Mouse (Mus musculus): ENCODE results near the gene Stat1. TPM values are rescaled to one million over a fixed set of nuclear protein-coding genes. Genes with fewer than 3 reads are reported as not detected.

Stat1 gene
- polyA plus RNA-seq, 1 experiment, result 9.0 TPM

DNA sequence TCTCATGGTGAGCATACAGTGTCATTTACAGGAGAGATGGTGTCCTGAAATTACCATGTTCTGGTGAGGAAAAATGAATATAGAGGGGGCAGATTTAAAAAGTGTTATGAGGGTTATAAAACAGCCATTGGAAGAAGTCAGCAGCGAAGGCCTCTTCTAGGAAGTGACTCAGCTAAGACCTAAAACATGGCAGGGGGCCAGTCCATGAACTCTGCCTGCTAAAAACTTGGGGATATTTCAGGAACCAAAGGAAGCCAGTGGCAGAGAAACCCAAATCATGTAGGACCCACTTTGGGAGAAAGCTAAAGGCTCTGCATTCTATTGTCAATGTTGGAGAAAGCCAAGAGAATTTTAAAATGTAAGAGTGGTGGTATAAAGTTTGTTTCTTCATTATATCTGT is 6.9 kb upstream of the Stat1 start:
- no peak for DNase-seq (ENCODE audit: low read depth)
- no peak for TF ChIP-seq CTCF (IDR thresholded peaks at IDR 0.05; ENCODE audit: borderline replicate concordance, extremely low read depth, insufficient read depth, insufficient read length)
- TF ChIP-seq POLR2A (IDR thresholded peaks at IDR 0.05; ENCODE audit: borderline replicate concordance, extremely low read depth, insufficient read depth, insufficient read length, poor library complexity, severe bottlenecking), result no peak

DNA sequence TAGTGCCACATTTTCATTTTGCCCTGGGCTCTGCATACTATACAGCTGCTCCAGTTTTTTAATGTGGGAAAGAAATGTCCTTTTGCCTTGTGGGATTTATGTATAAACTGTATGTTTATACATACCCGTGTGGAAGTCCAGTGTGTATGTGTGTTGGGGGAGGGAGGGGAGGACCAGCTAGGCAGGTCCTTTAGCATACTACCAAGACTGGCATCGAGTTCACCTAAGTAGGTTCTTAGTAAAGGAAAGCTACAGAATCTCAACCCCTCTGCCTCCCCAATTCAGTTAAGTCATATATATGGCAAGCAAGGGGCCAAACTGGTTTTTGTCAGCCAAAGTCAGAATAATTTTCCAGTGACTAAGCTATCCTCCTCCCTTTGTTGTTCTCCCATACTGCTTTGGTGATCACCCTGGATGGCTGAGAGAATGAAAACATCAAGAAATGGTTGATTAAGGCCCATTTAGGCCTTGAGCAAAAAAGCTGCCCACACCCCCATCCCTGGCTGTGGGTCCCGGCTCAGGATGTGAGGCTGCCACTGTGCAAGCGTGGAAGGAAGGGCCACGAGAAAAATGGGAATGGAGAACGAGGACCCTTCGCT is 6.1 kb upstream of the Stat1 start:
- no peak for DNase-seq (ENCODE audit: low read depth)
- no peak for TF ChIP-seq POLR2A (IDR thresholded peaks at IDR 0.05; ENCODE audit: borderline replicate concordance, extremely low read depth, insufficient read depth, insufficient read length, poor library complexity, severe bottlenecking)
- TF ChIP-seq CTCF (IDR thresholded peaks at IDR 0.05; ENCODE audit: borderline replicate concordance, extremely low read depth, insufficient read depth, insufficient read length), result no peak

DNA sequence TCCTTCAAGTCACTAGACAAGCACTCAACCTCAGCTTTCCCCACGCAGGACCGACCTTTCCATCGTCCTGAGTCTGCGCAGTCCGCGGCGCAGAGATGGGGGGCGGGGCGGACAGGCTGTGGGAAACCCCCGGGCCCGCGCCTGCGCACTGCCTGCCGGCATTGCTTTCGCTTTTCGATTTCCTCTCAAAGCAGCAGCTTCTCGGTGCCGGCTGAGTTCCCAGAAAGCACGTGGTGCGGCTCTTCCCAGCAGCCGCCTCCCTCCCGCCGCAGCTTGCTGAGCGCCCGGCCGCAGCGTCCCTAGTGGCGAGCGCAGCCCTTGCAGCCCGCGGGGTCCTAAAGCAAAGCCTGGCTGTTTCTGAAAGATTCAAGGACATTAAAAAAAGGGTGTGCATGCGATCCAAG is 5.6 kb upstream of the Stat1 start:
- peak; percentile 99 for DNase-seq (ENCODE audit: low read depth)
- TF ChIP-seq CTCF (IDR thresholded peaks at IDR 0.05; ENCODE audit: borderline replicate concordance, extremely low read depth, insufficient read depth, insufficient read length) (peak; percentile 99), POLR2A (IDR thresholded peaks at IDR 0.05; ENCODE audit: borderline replicate concordance, extremely low read depth, insufficient read depth, insufficient read length, poor library complexity, severe bottlenecking) (no peak; the same call in 1 of the 2 replicates)

DNA sequence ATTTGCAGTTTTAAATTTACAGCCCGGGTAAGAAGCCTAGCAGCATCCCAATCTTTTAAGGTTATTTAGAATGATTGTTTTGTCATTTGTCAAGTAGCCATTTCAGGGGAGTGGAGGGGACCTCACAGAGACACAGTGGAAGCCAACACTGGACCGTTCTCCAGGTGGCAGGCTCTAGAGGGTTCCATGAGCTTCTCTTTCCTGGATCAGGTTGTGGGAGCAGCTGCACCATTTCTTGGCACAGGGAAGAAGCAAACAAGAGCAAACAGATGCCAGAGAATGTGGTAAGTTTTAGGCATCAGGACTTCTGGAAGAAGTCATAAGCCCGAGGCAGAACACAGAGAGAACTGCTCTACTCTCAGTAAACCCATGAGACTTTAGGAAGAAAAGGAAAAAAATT is 2.8 kb upstream of the Stat1 start:
- TF ChIP-seq POLR2A (IDR thresholded peaks at IDR 0.05; ENCODE audit: borderline replicate concordance, extremely low read depth, insufficient read depth, insufficient read length, poor library complexity, severe bottlenecking), result no peak
- TF ChIP-seq CTCF (IDR thresholded peaks at IDR 0.05; ENCODE audit: borderline replicate concordance, extremely low read depth, insufficient read depth, insufficient read length), result no peak
- DNase-seq (ENCODE audit: low read depth), result no peak

DNA sequence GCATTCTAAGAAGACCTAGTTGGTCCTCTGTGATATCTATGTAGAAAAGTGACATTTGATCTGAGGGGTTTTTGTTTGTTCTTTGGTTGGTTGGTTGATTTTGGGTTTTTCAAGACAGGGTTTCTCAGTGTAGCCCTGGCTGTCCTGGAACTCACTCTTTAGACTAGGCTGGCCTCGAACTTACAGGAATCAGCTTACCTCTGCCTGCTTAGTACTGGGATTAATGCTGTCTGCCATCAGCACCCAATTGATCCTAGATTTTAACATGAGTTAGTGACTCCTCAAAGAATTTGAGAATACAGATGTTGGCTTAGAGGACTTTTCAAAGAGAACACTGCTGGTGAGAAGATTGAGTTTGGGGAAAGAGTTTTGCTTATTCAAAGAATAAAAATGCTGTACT is 1.5 kb upstream of the Stat1 start:
- TF ChIP-seq POLR2A (IDR thresholded peaks at IDR 0.05; ENCODE audit: borderline replicate concordance, extremely low read depth, insufficient read depth, insufficient read length, poor library complexity, severe bottlenecking), result no peak
- TF ChIP-seq CTCF (IDR thresholded peaks at IDR 0.05; ENCODE audit: borderline replicate concordance, extremely low read depth, insufficient read depth, insufficient read length), result no peak

DNA sequence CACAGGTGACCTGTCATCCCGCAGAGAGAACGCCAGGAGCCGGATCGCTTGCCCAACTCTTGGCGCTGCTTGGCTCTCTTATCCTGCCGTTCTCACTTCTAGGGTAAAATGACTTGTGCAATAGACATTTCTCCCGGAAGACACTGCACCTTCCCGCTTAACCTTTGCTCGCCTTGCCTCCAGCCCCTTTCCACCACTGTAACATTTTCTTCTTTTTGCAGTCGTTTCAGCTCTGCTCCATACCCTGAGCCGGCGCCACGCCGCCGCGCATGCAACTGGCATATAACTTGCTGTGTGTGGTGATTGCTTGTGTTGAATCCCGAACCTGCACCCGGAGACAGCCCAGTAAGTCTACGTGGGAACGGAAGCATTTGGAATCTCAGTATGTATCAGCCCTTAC is 451 bp downstream of the Stat1 start:
- TF ChIP-seq CTCF (IDR thresholded peaks at IDR 0.05; ENCODE audit: borderline replicate concordance, extremely low read depth, insufficient read depth, insufficient read length) (no peak), POLR2A (IDR thresholded peaks at IDR 0.05; ENCODE audit: borderline replicate concordance, extremely low read depth, insufficient read depth, insufficient read length, poor library complexity, severe bottlenecking) (no peak)
- peak; percentile 34 for DNase-seq (ENCODE audit: low read depth)

More for the DNA sequence above, 1.5 kb upstream of the Stat1 start:
- no peak for DNase-seq (ENCODE audit: low read depth)

DNA sequence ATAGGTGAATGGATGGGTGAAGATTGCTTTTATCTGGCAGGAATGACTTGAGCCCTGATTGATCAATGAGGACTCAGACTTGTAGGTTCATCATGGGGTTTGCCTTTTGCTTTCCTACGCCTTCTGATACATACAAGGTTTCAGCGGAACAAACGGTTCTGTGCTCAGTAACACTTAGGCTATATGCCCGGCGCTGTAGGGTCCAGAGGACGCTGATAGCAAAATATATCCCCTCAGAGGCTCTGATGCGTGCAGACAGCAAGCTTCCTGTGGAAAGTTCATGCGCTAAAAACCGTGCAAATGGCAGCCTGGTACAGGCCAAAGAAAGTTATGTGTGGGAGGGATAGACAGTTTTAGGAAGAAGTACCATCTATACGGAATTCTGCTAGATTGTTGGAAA is 951 bp downstream of the Stat1 start:
- TF ChIP-seq POLR2A (IDR thresholded peaks at IDR 0.05; ENCODE audit: borderline replicate concordance, extremely low read depth, insufficient read depth, insufficient read length, poor library complexity, severe bottlenecking) (no peak), CTCF (IDR thresholded peaks at IDR 0.05; ENCODE audit: borderline replicate concordance, extremely low read depth, insufficient read depth, insufficient read length) (no peak)
- no peak for DNase-seq (ENCODE audit: low read depth)

DNA sequence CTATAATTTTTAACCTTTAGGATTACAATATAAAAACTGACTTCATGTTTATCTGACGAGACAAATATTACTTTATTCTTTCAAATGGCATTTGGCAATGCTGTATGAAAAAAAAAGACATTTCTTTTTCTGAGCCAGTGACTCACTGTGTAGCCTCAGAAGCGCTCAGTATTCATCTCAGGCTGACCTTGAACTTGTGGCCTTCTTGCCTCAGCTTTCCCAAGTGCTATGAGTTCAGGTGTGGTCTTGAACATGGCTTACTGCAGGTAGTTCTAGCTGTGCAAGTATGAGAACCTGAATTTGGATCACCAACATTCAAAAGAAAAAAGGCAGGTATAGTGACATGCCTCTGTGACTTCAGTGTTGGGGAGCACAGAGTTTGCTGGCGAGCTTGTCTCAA is 1.8 kb downstream of the Stat1 start:
- TF ChIP-seq POLR2A (IDR thresholded peaks at IDR 0.05; ENCODE audit: borderline replicate concordance, extremely low read depth, insufficient read depth, insufficient read length, poor library complexity, severe bottlenecking), result no peak
- TF ChIP-seq CTCF (IDR thresholded peaks at IDR 0.05; ENCODE audit: borderline replicate concordance, extremely low read depth, insufficient read depth, insufficient read length), result no peak
- no peak for DNase-seq (ENCODE audit: low read depth)

DNA sequence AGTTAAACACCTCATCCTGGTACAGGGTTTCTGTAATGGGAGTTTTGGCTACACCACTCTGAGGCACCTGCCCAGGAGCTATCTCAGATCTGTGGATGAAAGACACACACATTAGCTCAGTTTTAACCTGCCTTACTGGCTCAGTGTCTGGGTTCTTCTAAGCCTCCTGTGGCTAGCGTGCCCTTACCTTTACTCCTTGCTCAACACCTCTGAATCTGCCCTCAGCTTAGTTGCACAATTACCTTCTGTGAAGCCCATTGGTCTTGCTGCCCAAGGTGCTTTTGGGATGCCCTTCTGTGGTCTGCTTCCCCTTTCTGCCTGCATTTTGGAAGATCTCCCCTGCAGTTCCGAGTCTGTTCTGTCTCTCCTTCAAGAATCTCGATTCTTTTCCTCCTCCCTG is 5.6 kb downstream of the Stat1 start:
- DNase-seq (ENCODE audit: low read depth), result no peak
- no peak for TF ChIP-seq CTCF (IDR thresholded peaks at IDR 0.05; ENCODE audit: borderline replicate concordance, extremely low read depth, insufficient read depth, insufficient read length)
- no peak for TF ChIP-seq POLR2A (IDR thresholded peaks at IDR 0.05; ENCODE audit: borderline replicate concordance, extremely low read depth, insufficient read depth, insufficient read length, poor library complexity, severe bottlenecking)

DNA sequence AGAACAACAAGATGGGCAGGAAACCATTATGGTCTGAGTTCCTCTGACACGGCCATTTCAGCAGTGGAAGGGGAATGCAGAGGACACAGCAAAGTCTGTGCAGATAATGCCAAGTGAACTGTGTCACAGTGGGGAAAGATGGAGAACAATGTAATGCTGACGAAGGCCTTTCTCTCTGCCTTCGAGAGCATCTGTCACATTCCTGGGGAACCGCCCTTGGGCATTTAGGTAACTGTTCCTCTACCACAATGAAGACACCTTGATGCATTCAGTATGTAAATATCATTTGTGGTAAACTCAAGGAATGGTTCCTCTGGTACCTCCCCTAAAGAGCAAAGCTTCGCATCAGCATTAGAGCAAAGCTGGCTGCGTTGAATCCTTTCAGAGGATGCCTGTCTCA is 8.1 kb downstream of the Stat1 start:
- DNase-seq (ENCODE audit: low read depth), result no peak
- no peak for TF ChIP-seq POLR2A (IDR thresholded peaks at IDR 0.05; ENCODE audit: borderline replicate concordance, extremely low read depth, insufficient read depth, insufficient read length, poor library complexity, severe bottlenecking)

DNA sequence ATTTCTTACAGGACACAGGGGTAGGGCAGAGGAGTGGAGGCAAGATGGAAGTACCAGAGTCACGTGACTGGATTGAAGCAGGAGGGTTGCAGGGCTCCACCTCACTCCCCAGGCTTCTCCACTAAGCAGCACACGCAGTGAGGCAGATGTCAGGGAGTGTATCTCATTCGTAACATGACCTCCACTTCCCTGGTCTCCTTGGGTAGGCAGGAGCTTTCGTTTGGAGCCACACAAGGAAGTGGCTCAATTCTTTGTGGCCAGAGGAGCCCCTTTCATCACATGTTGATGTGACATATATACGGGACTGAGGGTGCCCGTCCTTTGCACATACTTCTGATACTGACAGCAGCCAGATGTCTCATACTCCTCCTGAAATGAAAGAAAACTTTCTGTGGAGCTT is 10.6 kb downstream of the Stat1 start:
- DNase-seq (ENCODE audit: low read depth), result no peak
- TF ChIP-seq POLR2A (IDR thresholded peaks at IDR 0.05; ENCODE audit: borderline replicate concordance, extremely low read depth, insufficient read depth, insufficient read length, poor library complexity, severe bottlenecking), result no peak

DNA sequence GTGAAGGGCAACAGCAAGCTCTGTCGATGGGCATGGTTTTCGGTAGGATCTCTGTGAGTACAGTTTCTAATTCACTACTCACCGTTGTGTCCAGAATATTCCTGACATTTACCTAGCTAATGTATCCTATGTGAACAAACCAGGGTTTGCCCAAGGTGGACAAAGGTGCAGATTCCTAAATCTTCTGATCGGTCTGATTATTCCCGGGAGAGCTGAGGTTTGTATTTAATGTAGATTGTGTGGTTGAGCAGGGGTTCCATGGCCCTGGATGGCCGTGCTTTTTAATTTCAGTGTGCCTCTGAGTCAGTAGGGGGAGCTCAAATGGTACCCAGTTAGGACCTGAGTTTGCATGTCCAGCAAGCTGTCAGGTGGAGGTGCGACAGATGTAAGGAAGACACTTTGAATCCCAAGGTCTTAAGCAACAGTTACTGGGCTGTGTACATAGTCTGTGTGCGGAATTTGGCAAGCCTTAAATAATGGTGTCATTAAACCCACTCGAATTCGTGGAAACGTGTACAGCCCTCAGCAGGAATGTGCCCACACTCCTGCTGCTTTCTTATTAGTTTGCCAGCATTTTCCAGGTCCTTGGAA is 12.6 kb downstream of the Stat1 start:
- DNase-seq (ENCODE audit: low read depth), result no peak
- TF ChIP-seq POLR2A (IDR thresholded peaks at IDR 0.05; ENCODE audit: borderline replicate concordance, extremely low read depth, insufficient read depth, insufficient read length, poor library complexity, severe bottlenecking), result no peak
- TF ChIP-seq CTCF (IDR thresholded peaks at IDR 0.05; ENCODE audit: borderline replicate concordance, extremely low read depth, insufficient read depth, insufficient read length), result no peak; the same call in 1 of the 2 replicates

All from brain, embryonic 14.5 days (tissue).